In genomic region chr13:34652353-34653241, GRCm38 (mm10) we compare ENCODE assay signal across 8 mouse cellular contexts. TPM values are rescaled to one million over a fixed set of nuclear protein-coding genes. Genes with fewer than 3 reads are reported as not detected.
DNase-seq lines count a peak whose midpoint lies in the region; ATAC-seq and TF ChIP-seq lines count a peak whose summit lies in the region.

No protein-coding gene starts in this region.

- DNase-seq in cerebellum, adult 2 months, result peak; percentile 15 to 28
- DNase-seq in cerebellum, adult 9-10 months, result no peak
- peak; percentile 53 for DNase-seq in fibroblast of lung, adult 2 months (ENCODE audit: low read depth)
- peak; percentile 82 for DNase-seq in stomach, postnatal 0 days (ENCODE audit: low spot score)

- H3K36me3 ChIP-seq in heart, embryonic 13.5 days, result no peaks in the 10 kb centered on the region
- no peaks in the 10 kb centered on the region for H3K36me3 ChIP-seq in kidney, embryonic 15.5 days
- no peaks in the 10 kb centered on the region for H3K36me3 ChIP-seq in liver, embryonic 15.5 days (replicated peaks)
- no peaks in the 10 kb centered on the region for H3K36me3 ChIP-seq in neural tube, embryonic 12.5 days
- no peaks in the 10 kb centered on the region for H3K36me3 ChIP-seq in stomach, postnatal 0 days (ENCODE audit: control insufficient read depth, insufficient read depth, low read length)

- ATAC-seq in heart, embryonic 13.5 days (ENCODE audit: extremely low read depth, insufficient number of reproducible peaks, low FRiP score, low TSS enrichment), result peak; percentile 52
- ATAC-seq in kidney, embryonic 15.5 days (replicated peaks; ENCODE audit: low FRiP score), result peak; percentile 86
- ATAC-seq in liver, embryonic 15.5 days (ENCODE audit: insufficient read depth), result peak; percentile 84
- peak; percentile 76 for ATAC-seq in neural tube, embryonic 12.5 days (ENCODE audit: low FRiP score, low read depth)
- peak; percentile 86 for ATAC-seq in stomach, postnatal 0 days (ENCODE audit: low FRiP score, low TSS enrichment)

- no peak for TF ChIP-seq CTCF in cerebellum, adult 2 months (IDR thresholded peaks at IDR 0.05; ENCODE audit: borderline replicate concordance, insufficient read depth, low read depth, low read length)
- peak; percentile 54 for TF ChIP-seq CTCF in stomach, postnatal 0 days (IDR thresholded peaks at IDR 0.05; ENCODE audit: low read depth)

- no peak overlapping the region for H3K27ac ChIP-seq in cerebellum, adult 2 months (ENCODE audit: insufficient read depth, low read length)
- peak overlapping the region; percentile 85 for H3K27ac ChIP-seq in heart, embryonic 13.5 days (replicated peaks)
- peak overlapping the region; percentile 87 for H3K27ac ChIP-seq in kidney, embryonic 15.5 days
- H3K27ac ChIP-seq in liver, embryonic 15.5 days (replicated peaks), result peak overlapping the region; percentile 82
- no peak overlapping the region for H3K27ac ChIP-seq in neural tube, embryonic 12.5 days
- peak overlapping the region; percentile 90 for H3K27ac ChIP-seq in stomach, postnatal 0 days (replicated peaks)

- no peaks in the 10 kb centered on the region for H3K9me3 ChIP-seq in heart, embryonic 13.5 days
- H3K9me3 ChIP-seq in kidney, embryonic 15.5 days (replicated peaks), result no peaks in the 10 kb centered on the region
- no peaks in the 10 kb centered on the region for H3K9me3 ChIP-seq in liver, embryonic 15.5 days (replicated peaks)
- H3K9me3 ChIP-seq in neural tube, embryonic 12.5 days, result no peaks in the 10 kb centered on the region
- no peaks in the 10 kb centered on the region for H3K9me3 ChIP-seq in stomach, postnatal 0 days (ENCODE audit: control insufficient read depth, low read length)

- H3K27me3 ChIP-seq in cerebellum, adult 2 months (ENCODE audit: control insufficient read depth, insufficient read depth, low read length), result peaks cover 6% of the 10 kb centered on the region; the same call in 1 of the 2 replicates
- H3K27me3 ChIP-seq in heart, embryonic 13.5 days (replicated peaks), result peaks cover 20% of the 10 kb centered on the region; the same call in 1 of the 2 replicates
- H3K27me3 ChIP-seq in kidney, embryonic 15.5 days, result peaks cover 56% of the 10 kb centered on the region
- H3K27me3 ChIP-seq in liver, embryonic 15.5 days, result peaks cover 70% of the 10 kb centered on the region
- H3K27me3 ChIP-seq in neural tube, embryonic 12.5 days (replicated peaks), result peaks cover 41% of the 10 kb centered on the region
- H3K27me3 ChIP-seq in stomach, postnatal 0 days (ENCODE audit: control insufficient read depth, insufficient read depth, low read length), result no peaks in the 10 kb centered on the region

- H3K9ac ChIP-seq in heart, embryonic 13.5 days, result peak overlapping the region; percentile 90
- H3K9ac ChIP-seq in kidney, embryonic 15.5 days, result peak overlapping the region; percentile 62
- peak overlapping the region; percentile 39 for H3K9ac ChIP-seq in liver, embryonic 15.5 days
- peak overlapping the region; percentile 66 for H3K9ac ChIP-seq in neural tube, embryonic 12.5 days
- H3K9ac ChIP-seq in stomach, postnatal 0 days (ENCODE audit: low read length), result peak overlapping the region; percentile 74

- H3K4me3 ChIP-seq in cerebellum, adult 2 months (replicated peaks; ENCODE audit: insufficient read depth, low read depth, low read length), result peak overlapping the region; percentile 21
- peak overlapping the region; percentile 83 for H3K4me3 ChIP-seq in heart, embryonic 13.5 days
- H3K4me3 ChIP-seq in kidney, embryonic 15.5 days (replicated peaks), result peak overlapping the region; percentile 68
- H3K4me3 ChIP-seq in liver, embryonic 15.5 days (replicated peaks), result peak overlapping the region; percentile 58
- H3K4me3 ChIP-seq in neural tube, embryonic 12.5 days, result peak overlapping the region; percentile 52
- H3K4me3 ChIP-seq in stomach, postnatal 0 days (ENCODE audit: low read depth, low read length), result peak overlapping the region; percentile 68

- peak overlapping the region; percentile 95 for H3K4me2 ChIP-seq in heart, embryonic 13.5 days
- peak overlapping the region; percentile 95 for H3K4me2 ChIP-seq in kidney, embryonic 15.5 days
- H3K4me2 ChIP-seq in liver, embryonic 15.5 days, result peak overlapping the region; percentile 62
- peak overlapping the region; percentile 94 for H3K4me2 ChIP-seq in neural tube, embryonic 12.5 days (replicated peaks)
- peak overlapping the region; percentile 94 for H3K4me2 ChIP-seq in stomach, postnatal 0 days (replicated peaks; ENCODE audit: low read depth)

- no peaks in the 10 kb centered on the region; the same call in 1 of the 2 replicates for H3K4me1 ChIP-seq in cerebellum, adult 2 months (ENCODE audit: control insufficient read depth, insufficient read depth, low read length)
- H3K4me1 ChIP-seq in heart, embryonic 13.5 days, result peaks cover 49% of the 10 kb centered on the region
- peaks cover 47% of the 10 kb centered on the region for H3K4me1 ChIP-seq in kidney, embryonic 15.5 days
- peaks cover 19% of the 10 kb centered on the region for H3K4me1 ChIP-seq in liver, embryonic 15.5 days (replicated peaks)
- H3K4me1 ChIP-seq in neural tube, embryonic 12.5 days, result peaks cover 17% of the 10 kb centered on the region
- peaks cover 5% of the 10 kb centered on the region; the same call in 1 of the 2 replicates for H3K4me1 ChIP-seq in stomach, postnatal 0 days (replicated peaks; ENCODE audit: control insufficient read depth, insufficient read depth)

- no peak for TF ChIP-seq EP300 in stomach, postnatal 0 days (optimal IDR thresholded peaks at IDR 0.05)

- TF ChIP-seq POLR2A in cerebellum, adult 2 months (IDR thresholded peaks at IDR 0.05; ENCODE audit: borderline replicate concordance, insufficient read depth, low read length), result no peak

- WGBS in cerebellum, adult 2 months, result 1% methylated on average over 105 of the region's 105 CpGs
- WGBS in heart, embryonic 13.5 days, result 1% methylated on average over 105 of the region's 105 CpGs
- WGBS in kidney, embryonic 15.5 days, result under 1% methylated on average over 104 of the region's 105 CpGs
- WGBS in liver, embryonic 15.5 days (ENCODE audit: insufficient replicate concordance), result under 1% methylated on average over 105 of the region's 105 CpGs
- under 1% methylated on average over 105 of the region's 105 CpGs for WGBS in neural tube, embryonic 12.5 days
- under 1% methylated on average over 96 of the region's 105 CpGs for WGBS in stomach, postnatal 0 days

RNA-seq across cellular contexts. Expression of gene Pxdc1, which starts 0.7 kb away (rescaled TPM):
- 5.1 and 5.7 TPM in 2 replicates for polyA plus RNA-seq in cerebellum, adult 2 months (2012; rRNA removed)
- polyA plus RNA-seq in heart, embryonic 13.5 days (2015; fragmentation: Nextera tagmentation; extraction: Ambion mirVana), result 14.6 and 21.4 TPM in 2 replicates
- polyA plus RNA-seq in kidney, embryonic 15.5 days (2015; fragmentation: Nextera tagmentation; extraction: Ambion mirVana), result 11.8 and 12.0 TPM in 2 replicates
- 13.9 and 15.0 TPM in 2 replicates for polyA plus RNA-seq in liver, embryonic 15.5 days (2015; fragmentation: Nextera tagmentation; extraction: Ambion mirVana)
- 3.9 and 4.7 TPM in 2 replicates for polyA plus RNA-seq in neural tube, embryonic 12.5 days (2016; fragmentation: Nextera tagmentation; extraction: Ambion mirVana)
- 13.8 and 14.4 TPM in 2 replicates for polyA plus RNA-seq in stomach, postnatal 0 days (2015; fragmentation: Nextera tagmentation; extraction: Ambion mirVana)

Comparison
In these comparisons a context has a peak if more than half of its experiments do, and no peak if none do; other contexts are left out.
1. H3K27ac ChIP-seq: peak in heart, embryonic 13.5 days (single experiment), kidney, embryonic 15.5 days (single experiment), liver, embryonic 15.5 days (single experiment) and stomach, postnatal 0 days (single experiment); none in cerebellum, adult 2 months (single experiment) and neural tube, embryonic 12.5 days (single experiment).
2. H3K4me3 ChIP-seq: peak in every context shown above with its lines; median percentile 83 in heart, embryonic 13.5 days; 68 in kidney, embryonic 15.5 days; 68 in stomach, postnatal 0 days; 58 in liver, embryonic 15.5 days; 52 in neural tube, embryonic 12.5 days; 21 in cerebellum, adult 2 months.
3. H3K9ac ChIP-seq: peak in every context shown above with its lines; median percentile 90 in heart, embryonic 13.5 days; 74 in stomach, postnatal 0 days; 66 in neural tube, embryonic 12.5 days; 62 in kidney, embryonic 15.5 days; 39 in liver, embryonic 15.5 days.
4. Peak in every context shown above with its lines, with median percentiles within 50 percentile points of each other: ATAC-seq and H3K4me2 ChIP-seq.